Mouse (Mus musculus): ENCODE measurements around the gene Eef2k. TPM values are rescaled to one million over a fixed set of nuclear protein-coding genes. Genes with fewer than 3 reads are reported as not detected.

The Eef2k gene
- polyA plus RNA-seq, 1 experiment = 21.9 TPM

DNA sequence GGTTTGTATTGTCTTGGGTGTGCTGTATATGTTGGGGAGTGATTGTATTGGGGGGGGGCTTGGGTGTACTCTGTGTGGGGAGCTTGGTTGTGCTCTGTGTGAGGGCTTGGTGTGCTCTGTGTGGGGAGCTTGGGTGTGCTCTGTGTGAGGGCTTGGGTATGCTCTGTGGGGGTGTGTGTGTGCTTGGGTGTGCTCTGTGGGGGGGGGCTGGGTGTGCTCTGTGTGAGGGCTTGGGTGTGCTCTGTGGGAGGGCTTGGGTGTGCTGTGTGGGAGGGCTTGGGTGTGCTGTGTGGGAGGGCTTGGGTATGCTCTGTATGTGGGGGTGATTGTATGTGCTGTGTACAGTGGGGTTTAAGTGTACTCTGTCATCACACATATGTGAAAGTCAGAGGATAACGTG, 25.1 kb downstream of the Eef2k start:
- Histone ChIP-seq H3K36me3 (ENCODE audit: control insufficient read depth, insufficient read depth) (no peaks in the 10 kb centered on the region), H3K27me3 (ENCODE audit: control insufficient read depth, insufficient read depth, insufficient read length) (no peaks in the 10 kb centered on the region), H3K4me3 (ENCODE audit: insufficient read depth, poor library complexity, severe bottlenecking) (no peak overlapping the region), H3ac (ENCODE audit: control insufficient read depth, insufficient read length, low read depth) (no peak overlapping the region), H3K79me3 (ENCODE audit: low read depth) (peaks cover 2% of the 10 kb centered on the region), H3K79me2 (ENCODE audit: control insufficient read depth, insufficient read depth) (peaks cover 11% of the 10 kb centered on the region)
- TF ChIP-seq CTCF (IDR thresholded peaks at IDR 0.05; ENCODE audit: control insufficient read depth, insufficient read depth, insufficient read length) (no peak), USF1 (IDR thresholded peaks at IDR 0.05; ENCODE audit: low read depth) (no peak), FOSL1 (IDR thresholded peaks at IDR 0.05; ENCODE audit: insufficient read depth, low read length, poor library complexity, severe bottlenecking) (no peak), MYOG (IDR thresholded peaks at IDR 0.05; ENCODE audit: control insufficient read depth, extremely low read depth, insufficient read length) (no peak), CEBPB (IDR thresholded peaks at IDR 0.05; ENCODE audit: low read depth) (no peak), MAX (IDR thresholded peaks at IDR 0.05) (no peak), MYOD1 (IDR thresholded peaks at IDR 0.05; ENCODE audit: control insufficient read depth, insufficient read length, low read depth) (no peak)

GRCm38 (mm10) chr7:120869883-120870282, 27.3 kb downstream of the Eef2k start:
- Histone ChIP-seq H3K79me2 (ENCODE audit: control insufficient read depth, insufficient read depth) (peaks cover 11% of the 10 kb centered on the region), H3K4me3 (ENCODE audit: insufficient read depth, poor library complexity, severe bottlenecking) (no peak overlapping the region), H3ac (ENCODE audit: control insufficient read depth, insufficient read length, low read depth) (no peak overlapping the region), H3K27me3 (ENCODE audit: control insufficient read depth, insufficient read depth, insufficient read length) (no peaks in the 10 kb centered on the region), H3K36me3 (ENCODE audit: control insufficient read depth, insufficient read depth) (no peaks in the 10 kb centered on the region), H3K79me3 (ENCODE audit: low read depth) (peaks cover 2% of the 10 kb centered on the region)
- TF ChIP-seq FOSL1 (IDR thresholded peaks at IDR 0.05; ENCODE audit: insufficient read depth, low read length, poor library complexity, severe bottlenecking) = no peak
- TF ChIP-seq MAX (IDR thresholded peaks at IDR 0.05) = no peak
- no peak for TF ChIP-seq MYOD1 (IDR thresholded peaks at IDR 0.05; ENCODE audit: control insufficient read depth, insufficient read length, low read depth)
- TF ChIP-seq CTCF (IDR thresholded peaks at IDR 0.05; ENCODE audit: control insufficient read depth, insufficient read depth, insufficient read length) = no peak
- no peak for TF ChIP-seq CEBPB (IDR thresholded peaks at IDR 0.05; ENCODE audit: low read depth)
- TF ChIP-seq USF1 (IDR thresholded peaks at IDR 0.05; ENCODE audit: low read depth) = no peak
- TF ChIP-seq MYOG (IDR thresholded peaks at IDR 0.05; ENCODE audit: control insufficient read depth, extremely low read depth, insufficient read length) = no peak

DNA sequence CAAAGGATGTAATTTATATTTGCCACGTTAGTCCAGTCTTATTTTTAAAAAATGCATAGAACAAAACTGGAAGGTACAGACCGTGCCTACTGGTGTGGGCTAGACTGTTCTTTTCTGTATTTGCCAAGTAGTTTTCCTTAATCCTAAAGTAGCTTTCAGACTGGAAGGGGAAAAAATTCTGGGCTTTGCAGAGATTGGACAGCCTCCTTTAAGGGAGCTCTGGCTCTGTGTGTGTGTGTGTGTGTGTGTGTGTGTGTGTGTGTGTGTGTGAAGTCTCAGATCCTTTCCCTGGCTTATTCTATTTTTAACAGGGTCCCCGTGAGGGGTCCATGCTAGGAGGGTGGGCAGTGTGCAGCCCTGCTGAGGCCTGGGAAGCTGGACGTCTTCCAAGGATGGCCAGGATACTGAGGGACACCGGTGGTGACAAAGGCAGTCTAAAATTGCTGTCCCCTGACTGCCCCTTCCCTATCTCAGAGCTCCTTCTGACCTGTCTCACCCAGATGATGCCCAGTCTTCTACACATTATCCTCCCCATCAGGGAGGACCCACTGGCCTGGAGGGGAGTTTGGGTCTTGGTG, 27.9 kb downstream of the Eef2k start:
- TF ChIP-seq CEBPB (IDR thresholded peaks at IDR 0.05; ENCODE audit: low read depth) (no peak), MYOD1 (IDR thresholded peaks at IDR 0.05; ENCODE audit: control insufficient read depth, insufficient read length, low read depth) (no peak), USF1 (IDR thresholded peaks at IDR 0.05; ENCODE audit: low read depth) (no peak), FOSL1 (IDR thresholded peaks at IDR 0.05; ENCODE audit: insufficient read depth, low read length, poor library complexity, severe bottlenecking) (no peak)

DNA sequence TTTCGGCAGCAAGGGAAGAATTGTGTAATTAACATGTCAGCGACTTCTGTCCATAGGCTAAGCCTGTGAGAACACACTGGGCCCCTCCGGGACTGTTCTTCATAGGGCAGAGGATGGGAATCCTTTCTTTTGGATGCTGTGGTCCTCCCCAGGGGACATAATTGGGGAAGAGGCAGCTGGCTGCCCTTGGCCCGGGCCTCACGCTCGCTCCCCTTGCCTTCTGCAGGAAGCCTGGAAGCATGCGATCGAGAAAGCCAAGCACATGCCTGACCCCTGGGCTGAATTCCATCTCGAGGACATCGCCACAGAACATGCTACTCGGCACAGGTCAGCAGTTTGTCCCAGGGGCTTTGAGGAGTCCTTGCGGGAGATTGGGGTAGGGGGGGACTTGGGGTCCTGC, 30.5 kb downstream of the Eef2k start:
- Histone ChIP-seq H3K79me2 (ENCODE audit: control insufficient read depth, insufficient read depth) (no peaks in the 10 kb centered on the region), H3ac (ENCODE audit: control insufficient read depth, insufficient read length, low read depth) (no peak overlapping the region), H3K4me3 (ENCODE audit: insufficient read depth, poor library complexity, severe bottlenecking) (no peak overlapping the region), H3K27me3 (ENCODE audit: control insufficient read depth, insufficient read depth, insufficient read length) (no peaks in the 10 kb centered on the region), H3K36me3 (ENCODE audit: control insufficient read depth, insufficient read depth) (no peaks in the 10 kb centered on the region), H3K79me3 (ENCODE audit: low read depth) (peaks cover under 1% of the 10 kb centered on the region)
- no peak for TF ChIP-seq CTCF (IDR thresholded peaks at IDR 0.05; ENCODE audit: control insufficient read depth, insufficient read depth, insufficient read length)

More for the DNA sequence above, 27.9 kb downstream of the Eef2k start:
- H3K79me3 ChIP-seq (ENCODE audit: low read depth) = peaks cover 2% of the 10 kb centered on the region
- peaks cover 11% of the 10 kb centered on the region for H3K79me2 ChIP-seq (ENCODE audit: control insufficient read depth, insufficient read depth)
- H3K27me3 ChIP-seq (ENCODE audit: control insufficient read depth, insufficient read depth, insufficient read length) = no peaks in the 10 kb centered on the region
- H3ac ChIP-seq (ENCODE audit: control insufficient read depth, insufficient read length, low read depth) = no peak overlapping the region
- no peak overlapping the region for H3K4me3 ChIP-seq (ENCODE audit: insufficient read depth, poor library complexity, severe bottlenecking)
- no peaks in the 10 kb centered on the region for H3K36me3 ChIP-seq (ENCODE audit: control insufficient read depth, insufficient read depth)

DNA sequence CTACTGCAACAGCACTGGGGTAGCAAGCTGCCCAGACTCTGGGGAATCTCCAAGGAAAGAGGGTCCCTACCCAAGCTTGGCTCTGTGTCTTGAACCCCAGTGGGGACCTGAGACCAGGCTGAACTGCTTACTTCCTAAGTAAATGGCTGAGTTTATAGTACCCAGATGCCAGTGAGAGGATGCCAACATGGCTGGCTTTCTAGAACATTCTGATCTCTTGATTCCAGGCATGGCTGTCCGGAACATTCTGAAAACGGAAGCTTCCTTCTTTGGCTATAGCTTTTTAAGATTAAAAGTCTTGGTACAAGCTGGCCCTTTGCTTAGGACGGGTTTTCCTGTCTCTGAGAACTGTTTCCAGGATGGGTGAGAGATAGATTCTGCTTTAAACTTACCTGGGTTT, 31.4 kb downstream of the Eef2k start:
- TF ChIP-seq MAX (IDR thresholded peaks at IDR 0.05) (no peak), MYOG (IDR thresholded peaks at IDR 0.05; ENCODE audit: control insufficient read depth, extremely low read depth, insufficient read length) (no peak), MYOD1 (IDR thresholded peaks at IDR 0.05; ENCODE audit: control insufficient read depth, insufficient read length, low read depth) (no peak), USF1 (IDR thresholded peaks at IDR 0.05; ENCODE audit: low read depth) (no peak), CTCF (IDR thresholded peaks at IDR 0.05; ENCODE audit: control insufficient read depth, insufficient read depth, insufficient read length) (no peak), CEBPB (IDR thresholded peaks at IDR 0.05; ENCODE audit: low read depth) (no peak)
- Histone ChIP-seq H3K27me3 (ENCODE audit: control insufficient read depth, insufficient read depth, insufficient read length) (no peaks in the 10 kb centered on the region), H3K79me2 (ENCODE audit: control insufficient read depth, insufficient read depth) (no peaks in the 10 kb centered on the region), H3ac (ENCODE audit: control insufficient read depth, insufficient read length, low read depth) (no peak overlapping the region), H3K4me3 (ENCODE audit: insufficient read depth, poor library complexity, severe bottlenecking) (no peak overlapping the region), H3K79me3 (ENCODE audit: low read depth) (no peaks in the 10 kb centered on the region), H3K36me3 (ENCODE audit: control insufficient read depth, insufficient read depth) (no peaks in the 10 kb centered on the region)

- H3K36me3 ChIP-seq (ENCODE audit: control insufficient read depth, insufficient read depth) = no peaks in the 10 kb centered on the region
- H3ac ChIP-seq (ENCODE audit: control insufficient read depth, insufficient read length, low read depth) = no peak overlapping the region
- no peak overlapping the region for H3K4me3 ChIP-seq (ENCODE audit: insufficient read depth, poor library complexity, severe bottlenecking)
- no peak for TF ChIP-seq MYOG (IDR thresholded peaks at IDR 0.05; ENCODE audit: control insufficient read depth, extremely low read depth, insufficient read length)
- TF ChIP-seq MYOD1 (IDR thresholded peaks at IDR 0.05; ENCODE audit: control insufficient read depth, insufficient read length, low read depth) = no peak
- TF ChIP-seq USF1 (IDR thresholded peaks at IDR 0.05; ENCODE audit: low read depth) = no peak
- no peak for TF ChIP-seq CTCF (IDR thresholded peaks at IDR 0.05; ENCODE audit: control insufficient read depth, insufficient read depth, insufficient read length)
- TF ChIP-seq MAX (IDR thresholded peaks at IDR 0.05) = no peak
- TF ChIP-seq CEBPB (IDR thresholded peaks at IDR 0.05; ENCODE audit: low read depth) = no peak
- TF ChIP-seq FOSL1 (IDR thresholded peaks at IDR 0.05; ENCODE audit: insufficient read depth, low read length, poor library complexity, severe bottlenecking) = no peak
- H3K79me2 ChIP-seq (ENCODE audit: control insufficient read depth, insufficient read depth) = no peaks in the 10 kb centered on the region
- H3K79me3 ChIP-seq (ENCODE audit: low read depth) = no peaks in the 10 kb centered on the region
- H3K27me3 ChIP-seq (ENCODE audit: control insufficient read depth, insufficient read depth, insufficient read length) = no peaks in the 10 kb centered on the region
Observed at GRCm38 (mm10) chr7:120874764-120875539, 32.3 kb downstream of the Eef2k start.
